Mouse (Mus musculus): ENCODE measurements around the gene Rbm42.

GRCm38 (mm10) chr7:30649591-30650540 lies at the start of gene Rbm42:
- TF ChIP-seq POLR2A (IDR thresholded peaks at IDR 0.05; ENCODE audit: low read depth, low read length) (peak; percentile 45), CTCF (conservative IDR thresholded peaks at IDR 0.05; ENCODE audit: insufficient read depth, insufficient read length, low read depth, low read length) (no peak)
